Mouse (Mus musculus): Measurements from ENCODE around the gene Gm20219. TPM values are rescaled to one million over a fixed set of nuclear protein-coding genes. Genes with fewer than 3 reads are reported as not detected.

Gene Gm20219
- polyA plus RNA-seq, 1 experiment from 2014 or later: 0.93 TPM

- WGBS: 48% methylated on average over 1 of the region's 1 CpGs
Observed at GRCm38 (mm10) chr17:56587773-56588172, 33.6 kb upstream of the Gm20219 start.

GRCm38 (mm10) chr17:56585171-56585821 is 31.1 kb upstream of the Gm20219 start:
- TF ChIP-seq CTCF (IDR thresholded peaks at IDR 0.05; ENCODE audit: low read depth): no peak

More at GRCm38 (mm10) chr17:56587773-56588172, 33.6 kb upstream of the Gm20219 start:
- H3K9ac ChIP-seq (ENCODE audit: low read depth, low read length): no peak overlapping the region
- DNase-seq (ENCODE audit: low spot score): no peak
- no peaks in the 10 kb centered on the region for H3K9me3 ChIP-seq (replicated peaks; ENCODE audit: low read length)
- H3K27me3 ChIP-seq (ENCODE audit: insufficient read depth, low read length): no peaks in the 10 kb centered on the region
- no peak overlapping the region for H3K27ac ChIP-seq
- H3K4me3 ChIP-seq (replicated peaks; ENCODE audit: low read depth, low read length): no peak overlapping the region
- peaks cover 13% of the 10 kb centered on the region; the same call in 1 of the 2 replicates for H3K4me1 ChIP-seq (replicated peaks; ENCODE audit: insufficient read depth, low read length)
- no peak for ATAC-seq (replicated peaks; ENCODE audit: low FRiP score, low read depth)
- H3K4me2 ChIP-seq (ENCODE audit: low read length): no peak overlapping the region
- peaks cover 49% of the 10 kb centered on the region; the same call in 1 of the 2 replicates for H3K36me3 ChIP-seq (ENCODE audit: insufficient read depth, low read length)
- no peak for TF ChIP-seq CTCF (IDR thresholded peaks at IDR 0.05; ENCODE audit: low read depth)

GRCm38 (mm10) chr17:56584257-56585130 is 30.3 kb upstream of the Gm20219 start, which contains the start of the genes Safb2 and Safb:
Safb2 (minus strand) TSS chr17:56584585.
Safb (plus strand) TSS chr17:56584825.
- DNase-seq (ENCODE audit: low spot score): peak; percentile 99
- no peaks in the 10 kb centered on the region for H3K9me3 ChIP-seq (replicated peaks; ENCODE audit: low read length)
- peak within 1 kb of the TSS; percentile 99 for H3K27ac ChIP-seq
- TF ChIP-seq CTCF (IDR thresholded peaks at IDR 0.05; ENCODE audit: low read depth): no peak
- H3K36me3 ChIP-seq (ENCODE audit: insufficient read depth, low read length): peaks cover 52% of the 10 kb centered on the region
- ATAC-seq (replicated peaks; ENCODE audit: low FRiP score, low read depth): peak; percentile 94
- peaks cover 13% of the 10 kb centered on the region; the same call in 1 of the 2 replicates for H3K4me1 ChIP-seq (replicated peaks; ENCODE audit: insufficient read depth, low read length)
- no peaks in the 10 kb centered on the region for H3K27me3 ChIP-seq (ENCODE audit: insufficient read depth, low read length)
- H3K4me2 ChIP-seq (ENCODE audit: low read length): peak within 1 kb of the TSS; percentile 80
- peak within 1 kb of the TSS; percentile 92 for H3K4me3 ChIP-seq (replicated peaks; ENCODE audit: low read depth, low read length)
- WGBS: under 1% methylated on average over 95 of the region's 101 CpGs
- H3K9ac ChIP-seq (ENCODE audit: low read depth, low read length): peak within 1 kb of the TSS; percentile 96

More at GRCm38 (mm10) chr17:56585171-56585821, 31.1 kb upstream of the Gm20219 start:
- WGBS: under 1% methylated on average over 61 of the region's 61 CpGs
- Histone ChIP-seq H3K4me3 (replicated peaks; ENCODE audit: low read depth, low read length) (peak overlapping the region; percentile 92), H3K4me1 (replicated peaks; ENCODE audit: insufficient read depth, low read length) (peaks cover 13% of the 10 kb centered on the region; the same call in 1 of the 2 replicates), H3K36me3 (ENCODE audit: insufficient read depth, low read length) (peaks cover 52% of the 10 kb centered on the region), H3K27ac (peak overlapping the region; percentile 95), H3K9me3 (replicated peaks; ENCODE audit: low read length) (no peaks in the 10 kb centered on the region), H3K4me2 (ENCODE audit: low read length) (peak overlapping the region; percentile 80), H3K27me3 (ENCODE audit: insufficient read depth, low read length) (no peaks in the 10 kb centered on the region), H3K9ac (ENCODE audit: low read depth, low read length) (peak overlapping the region; percentile 86)
- peak; percentile 43 for DNase-seq (ENCODE audit: low spot score)
- peak; percentile 6; the same call in 1 of the 2 replicates for ATAC-seq (replicated peaks; ENCODE audit: low FRiP score, low read depth)

- TF ChIP-seq CTCF (IDR thresholded peaks at IDR 0.05; ENCODE audit: low read depth): no peak
- H3K27me3 ChIP-seq (ENCODE audit: insufficient read depth, low read length): no peaks in the 10 kb centered on the region
- peak overlapping the region; percentile 84 for H3K4me3 ChIP-seq (replicated peaks; ENCODE audit: low read depth, low read length)
- H3K27ac ChIP-seq: peak overlapping the region; percentile 99
- DNase-seq (ENCODE audit: low spot score) (peak; percentile 40), ATAC-seq (replicated peaks; ENCODE audit: low FRiP score, low read depth) (no peak; the same call in 1 of the 2 replicates)
- peak overlapping the region; percentile 96 for H3K9ac ChIP-seq (ENCODE audit: low read depth, low read length)
- H3K4me2 ChIP-seq (ENCODE audit: low read length): peak overlapping the region; percentile 70
- 1% methylated on average over 33 of the region's 33 CpGs for WGBS
- H3K4me1 ChIP-seq (replicated peaks; ENCODE audit: insufficient read depth, low read length): peaks cover 13% of the 10 kb centered on the region; the same call in 1 of the 2 replicates
- no peaks in the 10 kb centered on the region for H3K9me3 ChIP-seq (replicated peaks; ENCODE audit: low read length)
- peaks cover 52% of the 10 kb centered on the region for H3K36me3 ChIP-seq (ENCODE audit: insufficient read depth, low read length)
Observed at GRCm38 (mm10) chr17:56583611-56584256, 29.5 kb upstream of the Gm20219 start.

GRCm38 (mm10) chr17:56583071-56583470 is 28.9 kb upstream of the Gm20219 start:
- H3K4me2 ChIP-seq (ENCODE audit: low read length): peak overlapping the region; percentile 70
- peak overlapping the region; percentile 84 for H3K4me3 ChIP-seq (replicated peaks; ENCODE audit: low read depth, low read length)
- H3K4me1 ChIP-seq (replicated peaks; ENCODE audit: insufficient read depth, low read length): peaks cover 13% of the 10 kb centered on the region; the same call in 1 of the 2 replicates
- H3K9ac ChIP-seq (ENCODE audit: low read depth, low read length): peak overlapping the region; percentile 96
- DNase-seq (ENCODE audit: low spot score) (no peak), ATAC-seq (replicated peaks; ENCODE audit: low FRiP score, low read depth) (no peak)
- no peak for TF ChIP-seq CTCF (IDR thresholded peaks at IDR 0.05; ENCODE audit: low read depth)
- no peaks in the 10 kb centered on the region for H3K27me3 ChIP-seq (ENCODE audit: insufficient read depth, low read length)
- H3K36me3 ChIP-seq (ENCODE audit: insufficient read depth, low read length): peaks cover 54% of the 10 kb centered on the region
- 82% methylated on average over 1 of the region's 1 CpGs for WGBS
- H3K27ac ChIP-seq: 0 out of 2 replicates have a peak overlapping the region, but pooled peaks have one; percentile 99
- no peaks in the 10 kb centered on the region for H3K9me3 ChIP-seq (replicated peaks; ENCODE audit: low read length)
